Mouse (Mus musculus): ENCODE measurements around the gene Tango2.

The Tango2 gene

DNA sequence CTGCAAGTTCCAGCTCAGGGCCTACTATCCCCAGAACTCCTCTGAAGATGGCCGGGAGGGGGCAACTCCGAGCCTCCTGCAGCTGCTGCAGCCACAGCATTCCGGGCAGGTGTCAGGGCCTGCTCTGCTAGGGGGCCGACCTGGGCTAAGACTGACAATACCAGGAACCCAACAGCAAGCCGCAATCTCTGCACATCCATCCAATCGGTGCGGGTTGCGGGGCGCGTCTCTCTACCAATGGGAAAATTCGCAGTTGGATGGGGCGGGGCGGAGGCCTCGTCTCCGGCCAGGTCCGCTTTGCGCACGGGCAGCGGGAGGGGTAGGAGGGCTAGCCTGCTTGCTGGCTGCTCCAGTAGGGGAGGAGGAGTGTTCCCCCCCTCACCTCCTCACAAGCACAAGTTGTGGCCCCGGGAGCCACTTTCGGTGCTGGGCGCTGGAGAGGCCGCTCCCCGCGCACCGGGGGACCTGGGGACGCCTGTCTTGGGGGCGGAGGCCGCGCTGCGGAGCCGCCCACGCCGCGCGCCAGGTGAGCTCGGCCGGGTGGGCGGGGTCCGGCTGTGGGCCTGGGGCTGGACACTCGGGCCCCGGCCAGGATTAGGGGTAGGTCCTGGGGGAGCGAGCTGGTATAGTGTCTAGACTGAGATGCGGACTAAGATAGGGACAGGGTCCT, at the start of gene Tango2, which contains the start of gene Arvcf:
Tango2 (minus strand) TSS at position 173 of the 670 bp plus-strand sequence.
Arvcf (plus strand) TSS at position 252 of the 670 bp plus-strand sequence.
- under 1% methylated on average over 44 of the region's 44 CpGs for WGBS

DNA sequence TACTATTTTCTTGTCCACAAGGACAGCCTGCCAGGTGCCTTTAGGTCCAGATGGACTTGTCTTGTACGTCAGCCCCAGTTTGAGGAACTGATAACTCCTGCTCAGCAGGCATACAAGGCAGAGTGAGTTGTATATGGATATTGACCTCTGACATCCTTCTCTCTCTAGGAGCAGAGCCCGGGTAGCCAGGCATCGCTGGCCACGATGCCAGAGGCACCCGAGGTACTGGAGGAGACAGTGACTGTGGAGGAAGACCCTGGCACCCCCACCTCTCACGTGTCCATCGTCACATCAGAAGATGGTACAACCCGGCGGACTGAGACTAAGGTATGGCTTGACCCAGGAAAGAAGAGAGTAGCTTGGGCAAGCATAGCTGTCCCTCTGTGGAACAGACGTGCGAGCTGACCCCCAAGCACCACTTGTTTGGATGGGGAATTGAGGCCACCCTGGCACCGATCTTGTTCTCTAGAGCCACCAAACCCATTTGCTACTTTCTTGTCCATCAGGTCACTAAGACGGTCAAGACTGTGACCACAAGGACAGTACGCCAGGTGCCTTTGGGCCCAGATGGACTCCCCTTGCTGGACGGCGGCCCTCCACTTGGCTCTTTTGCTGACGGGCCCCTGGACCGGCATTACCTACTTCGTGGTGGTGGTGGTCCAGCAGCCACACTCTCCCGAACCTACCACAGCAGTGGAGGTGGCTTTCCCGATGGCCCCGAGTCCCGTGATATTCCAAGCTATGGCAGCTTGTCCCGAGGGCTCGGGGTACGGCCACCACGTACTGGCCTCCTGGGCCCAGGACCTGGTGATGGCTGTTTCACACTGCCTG, 49.1 kb upstream of the Tango2 start:
- WGBS, result 95% methylated on average over 27 of the region's 27 CpGs

DNA sequence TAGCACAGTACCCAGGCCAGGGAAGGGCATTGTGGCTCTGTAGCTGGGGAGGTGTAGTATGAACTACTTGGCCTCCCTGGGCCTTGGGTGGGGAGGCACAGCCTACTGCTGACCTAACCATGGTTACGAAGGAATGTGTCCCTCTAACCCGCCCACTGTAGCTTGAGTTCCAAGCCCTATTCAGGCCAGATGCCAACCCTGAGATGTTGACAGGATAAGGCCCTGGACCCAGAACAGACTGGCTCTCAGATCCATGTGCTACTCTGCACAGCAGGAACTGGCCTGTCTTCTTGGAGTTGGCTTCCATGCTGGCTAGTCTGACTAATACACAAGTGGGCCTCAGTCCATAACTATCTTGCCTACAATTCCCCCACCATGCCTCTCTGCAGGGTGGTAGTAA, 48.3 kb upstream of the Tango2 start:
- WGBS, result 46% methylated on average over 2 of the region's 2 CpGs

DNA sequence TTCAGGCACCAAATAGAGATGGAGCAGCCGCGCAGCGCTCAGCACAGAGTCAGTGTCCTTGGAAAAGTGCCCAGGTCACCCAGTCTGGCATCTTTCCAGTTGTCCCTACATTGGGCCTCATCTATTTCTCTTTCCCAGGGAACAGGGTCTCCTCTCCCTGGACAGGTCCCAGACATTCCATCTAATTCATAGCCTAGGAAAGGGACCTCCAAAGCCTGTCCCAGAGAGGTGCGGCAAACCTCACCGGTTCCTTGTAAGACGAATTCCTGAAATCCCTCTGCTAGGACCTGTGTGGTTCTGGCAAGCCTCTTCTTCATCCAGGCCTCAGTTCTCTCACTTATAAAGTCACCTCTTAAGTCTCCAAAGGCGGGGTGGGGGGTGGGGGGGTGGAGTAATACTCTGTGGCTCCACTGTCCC, 47.7 kb upstream of the Tango2 start:
- 57% methylated on average over 6 of the region's 7 CpGs for WGBS

DNA sequence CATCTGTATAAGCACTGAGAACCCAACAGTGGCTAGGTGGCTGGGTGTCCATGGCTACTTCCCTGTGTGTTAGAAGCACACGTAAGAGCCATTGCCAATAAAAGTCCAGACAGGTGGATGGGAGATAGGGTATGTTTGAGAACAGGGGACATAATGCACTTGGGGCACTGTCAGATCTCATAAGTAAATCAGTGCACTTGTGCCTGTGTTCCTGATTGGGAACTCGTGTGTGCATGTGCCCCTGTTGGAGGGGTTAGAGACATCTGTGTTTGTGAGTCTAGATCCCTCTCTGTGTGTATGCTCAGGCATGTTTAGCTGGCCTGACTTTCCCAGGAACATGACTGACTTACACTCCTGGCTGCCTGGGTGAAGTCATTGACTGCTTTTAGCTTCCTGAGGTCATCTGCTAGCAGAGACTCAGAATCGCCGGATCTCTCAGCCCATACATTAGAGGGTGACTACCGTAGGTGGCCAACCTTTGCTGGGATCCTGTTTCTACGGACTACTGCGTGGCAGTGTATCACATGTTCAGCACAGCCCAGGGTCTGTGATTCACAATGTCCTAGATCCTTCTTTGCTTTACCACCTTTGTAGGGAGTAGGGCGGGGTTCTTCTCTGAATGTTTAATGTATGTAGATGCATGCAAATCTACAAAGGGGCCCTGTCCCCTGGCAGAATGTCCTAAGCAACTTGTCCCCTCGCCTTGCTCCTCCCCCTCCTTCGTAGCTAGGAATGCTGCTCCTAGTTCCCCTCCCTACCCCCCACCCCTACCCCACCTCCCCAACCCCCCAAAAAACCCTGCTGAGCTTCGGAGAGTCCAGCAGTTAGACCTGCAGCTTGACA, 47.1 kb upstream of the Tango2 start:
- WGBS, result 46% methylated on average over 11 of the region's 11 CpGs

DNA sequence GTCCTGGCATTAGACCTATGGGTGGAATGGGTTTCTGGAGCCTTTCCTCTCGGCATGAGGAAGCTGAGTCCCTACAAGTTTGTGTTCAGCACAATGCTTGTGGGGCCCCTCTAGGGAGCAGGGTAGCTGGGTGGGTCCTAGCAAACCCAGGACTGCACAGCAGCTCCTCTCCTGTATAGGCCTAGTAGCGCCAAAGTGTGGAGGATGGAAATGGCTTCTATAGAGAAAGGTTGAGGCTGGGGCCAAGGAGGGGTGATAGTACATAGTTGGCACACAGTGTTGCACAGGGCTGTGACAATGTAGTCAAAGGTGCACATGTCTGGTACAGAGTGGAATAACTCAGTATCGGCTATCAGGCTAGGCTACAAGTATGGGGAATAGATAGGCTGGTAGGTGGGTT, 46.2 kb upstream of the Tango2 start:
- WGBS, result 91% methylated on average over 3 of the region's 3 CpGs

DNA sequence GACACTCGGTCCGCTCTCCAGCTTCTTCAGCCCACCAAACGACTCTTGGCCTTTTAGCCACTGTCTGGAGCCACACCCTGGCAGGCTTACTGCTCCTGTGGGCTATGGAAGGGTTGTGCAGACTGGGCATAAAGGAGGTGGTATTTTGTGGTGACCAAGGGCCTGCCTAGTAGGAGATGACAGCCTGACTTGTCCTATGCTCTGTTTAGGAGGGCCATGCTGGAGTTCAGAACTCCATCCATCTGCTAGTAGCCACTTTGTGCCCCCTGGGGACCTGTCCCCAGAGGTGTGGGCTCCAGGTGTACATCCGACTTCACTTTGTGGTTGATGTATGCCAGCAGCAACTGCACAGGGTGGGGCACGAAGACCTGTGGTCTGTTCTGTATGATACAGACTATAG, 45.7 kb upstream of the Tango2 start:
- WGBS, result 74% methylated on average over 5 of the region's 5 CpGs

DNA sequence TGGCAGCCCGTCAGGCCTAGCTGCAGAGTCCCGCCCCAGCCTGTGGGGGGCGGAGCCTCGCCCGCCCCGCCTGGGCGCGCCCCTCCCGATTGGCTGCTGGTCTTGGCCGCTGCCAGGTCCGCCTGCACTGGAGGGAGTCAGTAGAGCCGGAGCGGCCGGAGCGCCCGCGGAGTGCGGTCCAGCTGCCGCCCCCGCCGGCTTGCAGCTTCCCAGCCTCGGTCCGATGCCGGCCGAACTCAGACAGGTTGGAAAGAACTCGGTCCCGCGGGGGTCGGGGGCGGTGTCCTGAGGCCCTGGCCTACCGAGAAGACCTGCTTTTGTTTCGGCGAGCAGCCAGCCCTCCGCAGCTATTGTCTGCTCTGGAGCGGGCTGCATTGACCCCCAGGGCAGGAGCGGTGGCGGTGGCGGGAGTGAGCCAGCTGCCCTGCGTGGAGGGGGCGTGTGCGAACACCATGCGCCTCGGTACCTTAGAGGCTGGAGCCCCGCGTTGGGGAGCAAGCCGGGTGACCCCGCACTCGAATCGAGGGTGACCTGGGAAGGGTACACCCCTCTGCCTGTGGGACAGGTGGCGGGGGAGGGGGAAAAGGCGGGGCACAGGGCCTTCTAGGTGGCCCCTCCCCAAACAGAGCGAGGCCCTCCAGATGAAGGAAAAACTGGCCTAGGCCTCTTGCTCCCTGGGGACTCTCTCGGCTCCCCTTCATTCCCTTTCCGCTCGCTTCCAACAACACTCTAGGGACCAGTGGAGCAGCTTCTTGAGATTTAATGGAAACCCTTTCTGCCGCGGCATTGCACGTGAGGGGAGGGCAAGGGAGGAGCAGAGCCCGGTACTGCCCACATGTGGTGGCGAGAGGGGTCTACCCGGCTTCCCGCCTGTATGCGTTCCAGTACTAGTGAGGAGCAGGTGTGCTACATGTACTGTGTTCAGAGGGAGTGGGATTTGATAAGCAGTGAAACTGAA, 44.8 kb upstream of the Tango2 start:
- 10% methylated on average over 62 of the region's 63 CpGs for WGBS

DNA sequence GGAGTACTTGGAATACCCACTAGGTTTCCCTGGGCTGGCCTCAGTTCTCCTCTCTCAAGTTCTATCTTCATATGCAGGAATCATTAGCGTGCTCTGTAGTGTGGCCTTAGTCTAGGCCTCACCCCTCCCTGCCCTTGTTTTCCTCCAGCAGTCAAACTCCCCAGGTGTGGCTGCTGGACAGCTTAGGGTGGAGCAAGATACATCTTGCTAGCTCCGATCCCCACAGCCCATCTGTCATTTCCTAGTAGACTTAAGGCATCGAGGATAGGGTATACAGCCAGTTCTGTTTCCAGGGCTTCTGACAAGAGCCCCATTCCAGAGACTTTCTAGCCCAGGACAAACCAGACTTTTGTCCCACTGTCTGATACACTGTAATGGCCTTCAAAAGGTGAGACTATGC, 43.8 kb upstream of the Tango2 start:
- WGBS, result 78% methylated on average over 3 of the region's 3 CpGs

DNA sequence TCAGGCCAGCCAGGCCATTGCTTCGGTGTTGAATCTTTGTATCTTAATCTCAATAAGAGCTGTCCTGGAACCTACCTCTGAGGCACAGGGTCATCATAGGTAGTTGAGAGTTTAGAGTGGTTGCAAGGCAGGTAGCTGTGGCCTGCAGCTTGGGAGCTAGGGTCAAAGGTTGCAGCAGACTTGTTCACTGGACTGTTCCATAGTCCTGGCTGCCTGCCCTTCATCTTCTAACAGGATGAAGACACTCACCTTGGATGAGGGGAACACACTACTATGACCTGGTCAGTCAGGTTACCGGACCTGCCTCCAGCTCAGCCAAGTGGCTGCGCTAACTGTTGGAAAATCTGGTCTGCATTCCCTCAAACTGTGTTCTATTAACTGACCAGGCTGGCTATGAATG, 43.2 kb upstream of the Tango2 start:
- 100% methylated on average over 3 of the region's 3 CpGs for WGBS

DNA sequence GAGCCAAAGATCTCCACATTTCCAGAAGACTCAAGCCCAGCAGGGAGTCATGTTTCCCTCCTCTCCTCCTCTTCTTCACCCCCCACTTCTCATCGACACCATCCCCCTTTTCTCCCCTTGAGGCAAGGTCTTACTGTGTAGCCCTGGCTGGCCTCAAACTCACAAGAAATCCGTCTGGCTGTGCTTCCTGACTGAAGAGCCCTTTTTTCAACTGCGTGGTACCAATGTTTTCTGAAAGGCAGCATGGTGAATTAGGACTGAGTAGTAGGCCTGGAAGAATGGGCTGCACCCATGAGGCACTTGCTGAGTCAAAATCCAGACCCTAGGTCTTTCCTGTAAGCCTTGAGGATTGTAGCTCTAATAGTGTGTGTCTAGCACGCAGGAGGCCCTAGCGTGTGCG, 42.5 kb upstream of the Tango2 start:
- 87% methylated on average over 6 of the region's 6 CpGs for WGBS

DNA sequence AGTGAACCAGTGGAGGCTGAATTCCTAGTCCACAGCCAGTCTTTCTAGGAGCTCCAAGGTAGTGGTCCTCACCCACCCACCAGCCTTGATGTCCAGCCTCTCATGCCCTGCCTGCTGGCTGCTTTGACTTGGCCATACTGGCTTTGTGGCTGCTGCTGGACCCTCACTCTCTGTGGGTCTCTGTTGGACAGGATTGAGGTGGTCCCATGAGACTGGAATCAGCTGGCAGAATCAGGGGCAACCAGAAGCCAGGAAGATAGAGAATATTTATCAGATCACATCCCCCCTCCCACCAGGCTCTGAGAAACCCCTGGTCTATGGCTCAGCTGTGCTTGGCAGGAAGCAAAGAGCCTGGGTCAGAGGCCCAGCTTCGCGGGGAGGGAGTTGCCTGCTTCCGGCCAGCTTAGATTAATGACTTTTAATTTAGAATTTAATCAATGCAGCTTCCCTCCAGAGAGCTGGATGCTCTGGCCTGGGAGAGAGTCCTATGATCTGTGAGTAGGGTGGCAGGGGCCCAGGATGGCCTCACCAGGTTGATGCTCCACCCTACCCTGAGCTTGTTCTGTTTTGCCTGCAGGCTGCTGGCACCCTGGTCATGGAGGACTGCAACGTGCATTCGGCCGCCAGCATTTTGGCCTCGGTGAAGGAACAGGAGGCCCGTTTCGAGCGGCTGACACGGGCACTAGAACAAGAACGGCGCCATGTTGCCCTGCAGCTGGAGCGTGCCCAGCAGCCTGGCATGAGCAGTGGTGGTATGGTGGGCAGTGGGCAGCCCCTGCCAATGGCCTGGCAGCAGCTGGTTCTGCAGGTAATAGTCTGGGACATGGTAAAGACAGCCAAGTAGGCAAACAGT, 40.9 kb upstream of the Tango2 start:
- 85% methylated on average over 14 of the region's 14 CpGs for WGBS

DNA sequence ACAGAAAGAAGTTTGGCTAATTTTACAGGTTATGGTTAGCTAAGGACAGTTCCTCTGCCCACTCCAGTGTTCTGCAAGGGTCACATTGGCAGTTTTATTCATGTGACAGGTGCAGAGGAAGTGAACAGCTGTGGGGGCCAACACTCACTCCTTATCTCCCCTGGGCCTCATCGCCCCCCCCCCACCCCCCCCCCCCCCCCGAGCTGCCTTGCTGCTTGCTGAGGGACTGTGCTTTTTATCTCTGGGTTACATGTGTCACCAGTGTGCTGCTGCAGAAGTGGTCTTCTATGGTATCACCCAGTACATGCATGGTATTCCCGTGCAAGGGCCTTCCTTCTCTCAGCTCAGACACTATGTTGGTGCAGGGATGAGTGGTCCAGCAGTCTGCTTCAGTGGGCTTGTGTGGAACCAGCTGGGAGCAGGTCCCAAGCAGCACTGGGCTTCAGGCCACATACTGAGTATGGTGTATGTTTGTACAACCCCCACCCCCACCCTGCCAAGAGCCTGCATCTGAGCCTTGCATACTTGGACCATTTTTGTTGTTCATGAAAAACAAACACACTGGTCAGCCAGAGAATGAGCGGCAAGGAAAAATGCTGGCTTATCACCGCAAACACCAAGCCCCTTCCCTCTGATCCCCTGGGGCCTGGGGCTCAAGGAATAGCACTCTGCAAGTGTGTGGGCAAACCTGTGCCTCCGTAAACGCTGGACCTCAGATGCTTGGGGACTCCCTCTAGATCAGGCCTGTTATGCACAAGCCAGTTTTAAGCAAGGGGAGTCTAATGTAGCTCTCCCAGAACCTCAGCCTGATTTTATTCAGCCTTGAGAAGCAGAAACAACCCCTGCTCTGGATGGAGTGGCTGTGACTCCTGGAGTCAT, 40.0 kb upstream of the Tango2 start:
- WGBS, result 47% methylated on average over 7 of the region's 7 CpGs

DNA sequence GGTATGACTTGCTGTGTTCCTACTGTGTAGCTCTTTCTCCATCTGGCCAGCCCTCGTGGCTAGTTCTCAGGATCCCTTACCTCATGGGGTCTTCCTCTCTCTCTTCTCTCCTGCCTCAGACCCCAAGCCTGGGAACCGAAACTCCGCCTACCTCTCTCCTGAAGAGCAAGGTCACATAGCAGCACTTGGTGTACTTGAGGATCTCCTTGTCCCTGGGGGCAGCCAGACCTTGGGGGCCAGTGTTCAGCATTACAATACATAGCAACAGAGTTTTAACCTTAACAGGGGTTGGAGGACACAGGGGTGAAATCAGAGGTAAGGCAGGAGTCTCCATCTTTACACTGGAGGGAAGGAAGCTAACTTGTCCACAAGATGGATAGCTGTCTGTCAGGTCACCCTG, 39.1 kb upstream of the Tango2 start:
- 82% methylated on average over 3 of the region's 3 CpGs for WGBS

DNA sequence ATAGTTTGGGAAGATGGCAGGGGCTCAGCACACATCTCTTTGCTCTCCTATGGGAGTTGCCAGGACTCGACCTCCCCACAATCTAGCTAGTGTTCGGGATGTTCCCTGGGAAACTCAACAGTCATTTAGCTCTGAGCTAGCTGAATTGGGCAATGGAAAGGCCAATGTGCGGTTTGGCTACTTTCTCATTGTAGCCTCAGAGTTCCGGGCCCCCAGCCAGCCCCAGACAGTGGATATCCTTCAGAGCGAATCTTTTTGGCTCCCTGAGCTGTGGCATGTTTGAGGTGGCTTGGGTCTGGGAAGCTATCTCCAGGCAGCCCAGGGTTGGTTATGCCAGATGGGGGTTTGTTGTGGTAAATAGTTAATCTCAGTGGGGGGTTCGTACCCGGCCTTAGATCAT, 38.5 kb upstream of the Tango2 start:
- WGBS, result 65% methylated on average over 7 of the region's 7 CpGs

DNA sequence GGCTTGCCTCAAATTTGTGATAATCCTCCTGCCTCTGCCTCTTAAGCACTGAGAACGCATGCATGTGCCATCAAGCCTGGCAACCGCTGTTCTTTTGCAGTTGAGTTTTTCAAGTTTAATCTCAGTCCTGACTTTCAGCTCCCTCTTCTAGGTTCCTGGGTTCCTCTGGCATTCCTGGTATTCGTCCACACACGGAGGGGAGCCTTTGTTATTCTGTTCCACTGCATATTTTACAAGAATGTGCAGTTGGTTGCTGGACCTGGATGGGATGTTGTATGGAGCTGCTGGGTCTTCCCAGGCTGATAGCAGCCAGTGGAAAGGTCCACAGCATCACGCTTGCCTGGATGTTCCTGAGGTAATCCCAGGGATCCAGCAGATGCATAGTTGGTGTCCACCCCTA, 37.5 kb upstream of the Tango2 start:
- WGBS, result 82% methylated on average over 5 of the region's 5 CpGs

DNA sequence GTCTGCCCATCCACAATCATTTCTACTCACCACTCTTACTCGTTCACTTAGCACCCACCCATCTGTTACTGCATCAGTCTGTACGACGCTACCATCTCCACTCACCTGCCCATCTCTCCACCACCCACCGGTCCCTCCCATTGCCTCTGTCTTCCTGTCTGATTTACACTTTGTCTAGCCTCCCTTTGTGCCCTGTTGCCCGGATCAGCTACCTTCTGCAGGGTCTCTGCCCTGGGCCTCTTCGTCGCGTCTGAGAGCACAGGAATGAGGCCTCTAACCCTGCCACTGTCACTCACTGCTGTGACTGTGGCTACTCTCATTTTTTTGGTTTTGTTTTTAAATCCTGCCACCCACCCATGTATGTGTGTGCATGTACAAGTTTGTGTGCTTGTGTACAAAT, 36.8 kb upstream of the Tango2 start:
- 85% methylated on average over 8 of the region's 8 CpGs for WGBS

DNA sequence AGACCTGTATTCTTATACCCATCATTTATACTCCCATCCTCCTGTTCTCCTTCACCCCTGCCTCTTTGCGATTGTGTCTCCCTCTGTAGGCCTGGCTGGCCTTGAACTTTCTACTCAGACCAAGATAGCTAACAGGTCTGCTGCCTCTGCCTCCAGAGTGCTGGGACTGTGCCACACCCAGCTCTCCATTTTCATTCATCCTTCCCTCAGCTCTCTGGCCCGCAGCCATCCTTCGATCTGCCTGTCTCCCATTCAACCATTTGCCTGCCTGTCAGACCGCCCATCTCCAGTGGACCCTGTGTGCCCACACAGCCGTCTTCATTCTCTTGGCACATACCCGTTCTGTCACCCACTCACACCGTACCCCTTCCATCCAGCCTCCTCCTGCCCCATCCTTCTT, 36.3 kb upstream of the Tango2 start:
- WGBS, result 52% methylated on average over 7 of the region's 7 CpGs

DNA sequence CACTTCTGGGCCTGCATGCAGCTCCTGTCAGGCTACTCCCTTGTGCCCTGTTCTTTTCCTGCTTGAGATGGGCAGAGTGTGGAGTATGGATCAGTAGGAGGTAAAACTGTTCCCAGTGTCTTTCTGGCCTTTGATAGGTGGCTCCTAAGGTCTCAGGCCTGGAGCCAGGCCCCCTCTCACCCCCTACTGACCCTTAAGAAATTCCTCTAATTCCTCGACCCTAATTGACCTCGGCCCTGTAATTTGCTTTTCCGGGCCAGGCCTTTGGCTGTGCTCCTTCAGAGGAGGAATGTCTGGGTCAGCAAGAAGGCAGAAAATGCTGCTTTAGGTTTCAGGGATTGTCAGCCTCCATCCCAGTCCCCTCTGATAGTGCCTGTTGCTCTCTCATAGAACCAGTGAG, 35.9 kb upstream of the Tango2 start:
- 50% methylated on average over 3 of the region's 3 CpGs for WGBS
